Mouse (Mus musculus): ENCODE data around the gene Ficd.
"Not testable (repeated sequence)": the region's sequence is repeated elsewhere in the genome, so short reads cannot be mapped to it uniquely, and the experiment has no call there.

Ficd gene

GRCm38 (mm10) chr5:113773664-113774063 lies 38.1 kb downstream of the Ficd start:
- peak; percentile 88 for DNase-seq (ENCODE audit: low read depth, low spot score)

- no peak for DNase-seq (ENCODE audit: low read depth, low spot score)
These were observed 40.0 kb downstream of the Ficd start for GRCm38 (mm10) chr5:113775585-113775984.

- no peak for DNase-seq (ENCODE audit: low read depth, low spot score)
These were observed 40.7 kb downstream of the Ficd start for GRCm38 (mm10) chr5:113776128-113776895.

GRCm38 (mm10) chr5:113776896-113777226 lies 41.3 kb downstream of the Ficd start:
- DNase-seq (ENCODE audit: low read depth, low spot score): no peak

GRCm38 (mm10) chr5:113777728-113778127 lies 42.1 kb downstream of the Ficd start:
- not testable (repeated sequence) for DNase-seq (ENCODE audit: low read depth, low spot score)

- no peak for DNase-seq (ENCODE audit: low read depth, low spot score)
These were observed 44.0 kb downstream of the Ficd start for GRCm38 (mm10) chr5:113779569-113779968.

- DNase-seq (ENCODE audit: low read depth, low spot score): no peak
These were observed 44.6 kb downstream of the Ficd start for GRCm38 (mm10) chr5:113780082-113780752.

- DNase-seq (ENCODE audit: low read depth, low spot score): no peak
These were observed 45.2 kb downstream of the Ficd start for GRCm38 (mm10) chr5:113780763-113781162.

- no peak for DNase-seq (ENCODE audit: low read depth, low spot score)
These were observed 45.7 kb downstream of the Ficd start for GRCm38 (mm10) chr5:113781254-113781653.

GRCm38 (mm10) chr5:113781875-113782274 lies 46.3 kb downstream of the Ficd start:
- DNase-seq (ENCODE audit: low read depth, low spot score): no peak

- DNase-seq (ENCODE audit: low read depth, low spot score): no peak
These were observed 47.0 kb downstream of the Ficd start for GRCm38 (mm10) chr5:113782624-113783023.

- DNase-seq (ENCODE audit: low read depth, low spot score): no peak
These were observed 48.0 kb downstream of the Ficd start for GRCm38 (mm10) chr5:113783581-113784001.

- DNase-seq (ENCODE audit: low read depth, low spot score): not testable (repeated sequence)
These were observed 48.5 kb downstream of the Ficd start for GRCm38 (mm10) chr5:113784104-113784503.

GRCm38 (mm10) chr5:113786985-113787384 lies 51.4 kb downstream of the Ficd start:
- DNase-seq (ENCODE audit: low read depth, low spot score): peak; percentile 34

- no peak for DNase-seq (ENCODE audit: low read depth, low spot score)
These were observed 53.0 kb downstream of the Ficd start for GRCm38 (mm10) chr5:113788645-113789044.

GRCm38 (mm10) chr5:113789075-113789788 lies 53.6 kb downstream of the Ficd start:
- no peak for DNase-seq (ENCODE audit: low read depth, low spot score)
